Mouse (Mus musculus) ES-Bruce4 (cell line): ENCODE measurements around the gene Ss18l1.

Experiments used
- CTCF ChIP-seq: IDR thresholded peaks from one replicate; pipeline ENCODE4 v1.8.1; 2011; ENCODE audit warnings: low read depth, low read length
- EP300 ChIP-seq: IDR thresholded peaks from 2 replicates; pipeline ENCODE4 v1.6.1; 2011; ENCODE audit warnings: low read depth, low read length; ENCODE audit not compliant: insufficient read depth

GRCm38 (mm10) chr2:180025135-180025860 is 17.0 kb upstream of the Ss18l1 start:
- no peak for TF ChIP-seq CTCF
- TF ChIP-seq EP300, result no peak
